Mouse (Mus musculus): ENCODE measurements around the gene Pde4b. TPM values are rescaled to one million over a fixed set of nuclear protein-coding genes. Genes with fewer than 3 reads are reported as not detected.

Pde4b gene
- polyA plus RNA-seq, 1 experiment = 3.9 TPM

- 85% methylated on average over 3 of the region's 3 CpGs for WGBS
- no peak for TF ChIP-seq POLR2A (IDR thresholded peaks at IDR 0.05; ENCODE audit: borderline replicate concordance, control insufficient read depth, low read depth, low read length)
- no peak for TF ChIP-seq CTCF (IDR thresholded peaks at IDR 0.05; ENCODE audit: control insufficient read depth, insufficient read depth, low read length)
- H3K27ac ChIP-seq (ENCODE audit: control insufficient read depth, insufficient read depth, low read depth, low read length, poor library complexity) = no peak overlapping the region
- peaks cover 1% of the 10 kb centered on the region; the same call in 1 of the 2 replicates for H3K4me1 ChIP-seq (ENCODE audit: control insufficient read depth, insufficient read depth, low read length)
- no peak overlapping the region for H3K4me3 ChIP-seq (replicated peaks; ENCODE audit: control insufficient read depth, low read depth, low read length)
Observed at GRCm38 (mm10) chr4:102497221-102497620, 409.9 kb downstream of the Pde4b start.

GRCm38 (mm10) chr4:102498169-102498919 is 411.0 kb downstream of the Pde4b start:
- no peak for TF ChIP-seq POLR2A (IDR thresholded peaks at IDR 0.05; ENCODE audit: borderline replicate concordance, control insufficient read depth, low read depth, low read length)
- no peak for TF ChIP-seq CTCF (IDR thresholded peaks at IDR 0.05; ENCODE audit: control insufficient read depth, insufficient read depth, low read length)
- 55% methylated on average over 4 of the region's 4 CpGs for WGBS

GRCm38 (mm10) chr4:102498920-102499316 is 411.6 kb downstream of the Pde4b start:
- WGBS = 6% methylated on average over 1 of the region's 1 CpGs
- peaks cover 1% of the 10 kb centered on the region; the same call in 1 of the 2 replicates for H3K4me1 ChIP-seq (ENCODE audit: control insufficient read depth, insufficient read depth, low read length)
- no peak for TF ChIP-seq POLR2A (IDR thresholded peaks at IDR 0.05; ENCODE audit: borderline replicate concordance, control insufficient read depth, low read depth, low read length)
- TF ChIP-seq CTCF (IDR thresholded peaks at IDR 0.05; ENCODE audit: control insufficient read depth, insufficient read depth, low read length) = no peak
- H3K4me3 ChIP-seq (replicated peaks; ENCODE audit: control insufficient read depth, low read depth, low read length) = no peak overlapping the region
- no peak overlapping the region for H3K27ac ChIP-seq (ENCODE audit: control insufficient read depth, insufficient read depth, low read depth, low read length, poor library complexity)

More at GRCm38 (mm10) chr4:102498169-102498919, 411.0 kb downstream of the Pde4b start:
- Histone ChIP-seq H3K27ac (ENCODE audit: control insufficient read depth, insufficient read depth, low read depth, low read length, poor library complexity) (no peak overlapping the region), H3K4me1 (ENCODE audit: control insufficient read depth, insufficient read depth, low read length) (peaks cover 1% of the 10 kb centered on the region; the same call in 1 of the 2 replicates), H3K4me3 (replicated peaks; ENCODE audit: control insufficient read depth, low read depth, low read length) (no peak overlapping the region)

- Histone ChIP-seq H3K27ac (ENCODE audit: control insufficient read depth, insufficient read depth, low read depth, low read length, poor library complexity) (no peak overlapping the region), H3K4me1 (ENCODE audit: control insufficient read depth, insufficient read depth, low read length) (peaks cover 4% of the 10 kb centered on the region; the same call in 1 of the 2 replicates), H3K4me3 (replicated peaks; ENCODE audit: control insufficient read depth, low read depth, low read length) (no peak overlapping the region)
- 26% methylated on average over 6 of the region's 6 CpGs for WGBS
- TF ChIP-seq CTCF (IDR thresholded peaks at IDR 0.05; ENCODE audit: control insufficient read depth, insufficient read depth, low read length) = peak; percentile 28; the same call in 1 of the 2 replicates
- TF ChIP-seq POLR2A (IDR thresholded peaks at IDR 0.05; ENCODE audit: borderline replicate concordance, control insufficient read depth, low read depth, low read length) = no peak
Observed at GRCm38 (mm10) chr4:102505714-102506113, 418.4 kb downstream of the Pde4b start.

DNA sequence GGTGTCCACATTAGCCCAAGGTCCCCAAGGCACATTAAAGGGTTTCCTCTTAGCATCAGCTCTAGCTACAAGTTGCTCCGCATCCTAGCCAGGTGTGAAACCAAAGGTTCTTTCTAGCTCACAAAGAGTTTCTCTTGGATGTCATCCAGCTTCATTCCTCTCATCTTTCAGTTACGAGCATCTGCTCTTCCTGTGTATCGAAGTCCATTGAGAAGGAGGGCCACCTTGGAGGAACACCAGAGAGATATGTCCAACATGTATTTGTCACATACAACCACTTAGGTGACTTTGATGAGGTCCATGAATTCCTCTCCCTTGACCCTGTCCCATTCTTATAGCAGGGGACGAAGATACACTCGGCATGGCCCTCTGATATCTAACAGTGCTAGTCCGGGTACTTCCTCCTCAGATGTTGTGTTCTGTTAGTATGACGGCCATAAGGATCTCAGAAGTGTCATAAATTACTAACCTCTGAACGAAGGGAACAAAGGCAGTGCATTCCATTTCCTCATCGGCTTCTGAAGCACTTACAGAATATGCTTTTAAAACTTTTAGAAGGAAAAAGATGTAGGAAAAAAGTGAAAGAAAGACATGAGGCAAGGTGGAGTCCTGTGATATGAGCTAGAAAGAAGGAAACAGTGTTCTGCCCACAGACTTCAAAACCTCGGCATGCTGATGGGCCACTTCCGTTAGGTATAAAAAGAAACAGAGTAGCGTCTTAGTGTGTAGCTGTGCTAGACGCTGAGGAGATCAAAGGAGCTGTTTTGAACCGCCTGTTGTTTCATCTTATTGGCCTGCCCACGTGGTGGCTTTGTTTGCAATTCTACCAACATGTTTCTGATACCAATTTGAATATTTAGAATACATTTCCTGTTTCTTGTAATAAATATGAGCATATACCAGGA is 419.3 kb downstream of the Pde4b start:
- no peak overlapping the region for H3K4me3 ChIP-seq (replicated peaks; ENCODE audit: control insufficient read depth, low read depth, low read length)
- H3K4me1 ChIP-seq (ENCODE audit: control insufficient read depth, insufficient read depth, low read length) = peaks cover 5% of the 10 kb centered on the region
- no peak for TF ChIP-seq CTCF (IDR thresholded peaks at IDR 0.05; ENCODE audit: control insufficient read depth, insufficient read depth, low read length)
- TF ChIP-seq POLR2A (IDR thresholded peaks at IDR 0.05; ENCODE audit: borderline replicate concordance, control insufficient read depth, low read depth, low read length) = no peak
- peak overlapping the region; percentile 68 for H3K27ac ChIP-seq (ENCODE audit: control insufficient read depth, insufficient read depth, low read depth, low read length, poor library complexity)
- WGBS = 7% methylated on average over 15 of the region's 15 CpGs

- 2% methylated on average over 9 of the region's 9 CpGs for WGBS
- no peak for TF ChIP-seq CTCF (IDR thresholded peaks at IDR 0.05; ENCODE audit: control insufficient read depth, insufficient read depth, low read length)
- TF ChIP-seq POLR2A (IDR thresholded peaks at IDR 0.05; ENCODE audit: borderline replicate concordance, control insufficient read depth, low read depth, low read length) = no peak
Observed at GRCm38 (mm10) chr4:102507344-102507743, 420.0 kb downstream of the Pde4b start.

GRCm38 (mm10) chr4:102507753-102508152 is 420.4 kb downstream of the Pde4b start:
- no peak overlapping the region for H3K27ac ChIP-seq (ENCODE audit: control insufficient read depth, insufficient read depth, low read depth, low read length, poor library complexity)
- TF ChIP-seq CTCF (IDR thresholded peaks at IDR 0.05; ENCODE audit: control insufficient read depth, insufficient read depth, low read length) (peak; percentile 31; the same call in 1 of the 2 replicates), POLR2A (IDR thresholded peaks at IDR 0.05; ENCODE audit: borderline replicate concordance, control insufficient read depth, low read depth, low read length) (no peak)
- 48% methylated on average over 2 of the region's 2 CpGs for WGBS

More at GRCm38 (mm10) chr4:102507344-102507743, 420.0 kb downstream of the Pde4b start:
- peaks cover 7% of the 10 kb centered on the region for H3K4me1 ChIP-seq (ENCODE audit: control insufficient read depth, insufficient read depth, low read length)
- H3K4me3 ChIP-seq (replicated peaks; ENCODE audit: control insufficient read depth, low read depth, low read length) = no peak overlapping the region
- H3K27ac ChIP-seq (ENCODE audit: control insufficient read depth, insufficient read depth, low read depth, low read length, poor library complexity) = no peak overlapping the region

GRCm38 (mm10) chr4:102510061-102510460 is 422.7 kb downstream of the Pde4b start:
- 43% methylated on average over 6 of the region's 6 CpGs for WGBS
- TF ChIP-seq POLR2A (IDR thresholded peaks at IDR 0.05; ENCODE audit: borderline replicate concordance, control insufficient read depth, low read depth, low read length) (no peak), CTCF (IDR thresholded peaks at IDR 0.05; ENCODE audit: control insufficient read depth, insufficient read depth, low read length) (no peak)
- Histone ChIP-seq H3K4me1 (ENCODE audit: control insufficient read depth, insufficient read depth, low read length) (peaks cover 12% of the 10 kb centered on the region), H3K4me3 (replicated peaks; ENCODE audit: control insufficient read depth, low read depth, low read length) (no peak overlapping the region), H3K27ac (ENCODE audit: control insufficient read depth, insufficient read depth, low read depth, low read length, poor library complexity) (no peak overlapping the region)

More at GRCm38 (mm10) chr4:102507753-102508152, 420.4 kb downstream of the Pde4b start:
- Histone ChIP-seq H3K4me1 (ENCODE audit: control insufficient read depth, insufficient read depth, low read length) (peaks cover 8% of the 10 kb centered on the region), H3K4me3 (replicated peaks; ENCODE audit: control insufficient read depth, low read depth, low read length) (no peak overlapping the region)
